Mouse (Mus musculus) E14TG2a.4 (cell line): ENCODE measurements around the gene Brms1.

Experiments
- H3K27me3 ChIP-seq: 2 replicates; pipeline ENCODE4 v1.6.1; 2014; ENCODE audit warnings: low read length, control low read depth; ENCODE audit not compliant: insufficient read depth
- H3K36me3 ChIP-seq: 2 replicates; pipeline ENCODE4 v1.6.1; 2014; ENCODE audit warnings: low read length, control low read depth; ENCODE audit not compliant: insufficient read depth
- H3K4me1 ChIP-seq: replicated peaks from 2 replicates; pipeline ENCODE4 v1.6.1; 2014; ENCODE audit warnings: low read depth, low read length, control low read depth
- H3K4me3 ChIP-seq: replicated peaks from 2 replicates; pipeline ENCODE4 v1.5.1; 2014; ENCODE audit warnings: mild to moderate bottlenecking, low read length
- H3K9me3 ChIP-seq: 2 replicates; pipeline ENCODE4 v1.6.1; 2014; ENCODE audit warnings: low read length, control low read depth
- CTCF ChIP-seq: conservative IDR thresholded peaks from 2 replicates; pipeline ENCODE4 v1.5.1; 2014; ENCODE audit warnings: low read length
- NANOG ChIP-seq: IDR thresholded peaks from 2 replicates; pipeline ENCODE4 v1.6.1; 2014; ENCODE audit warnings: borderline replicate concordance, low read length, mixed read lengths
- POU5F1 ChIP-seq: IDR thresholded peaks from 2 replicates; pipeline ENCODE4 v1.6.1; 2014; ENCODE audit warnings: low read length, borderline replicate concordance

Gene Brms1

DNA sequence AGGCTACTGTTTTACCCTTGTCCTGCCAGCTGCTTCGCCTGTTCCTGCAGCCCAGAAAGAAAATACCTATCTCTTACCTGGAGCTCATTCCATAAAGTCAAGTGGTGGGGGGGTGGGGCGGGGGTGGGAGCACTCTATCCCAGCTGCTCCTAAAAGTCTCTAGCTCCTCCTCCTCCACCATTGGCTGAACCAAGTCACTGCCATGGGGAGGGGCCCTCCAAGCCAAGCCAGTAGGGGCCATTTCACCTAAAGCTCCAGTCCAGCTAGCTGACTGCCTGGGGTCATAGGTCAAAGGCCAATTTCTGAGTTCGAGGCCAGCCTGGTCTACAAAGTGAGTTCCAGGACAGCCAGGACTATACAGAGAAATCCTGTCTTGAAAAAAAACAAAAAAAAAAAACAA lies 8.5 kb upstream of the Brms1 start:
- Histone ChIP-seq H3K4me1 (peaks cover 28% of the 10 kb centered on the region), H3K9me3 (no peaks in the 10 kb centered on the region), H3K36me3 (peaks cover 45% of the 10 kb centered on the region), H3K27me3 (peaks cover 14% of the 10 kb centered on the region), H3K4me3 (no peak overlapping the region)
- no peak for TF ChIP-seq CTCF
- no peak for TF ChIP-seq NANOG
- no peak for TF ChIP-seq POU5F1

DNA sequence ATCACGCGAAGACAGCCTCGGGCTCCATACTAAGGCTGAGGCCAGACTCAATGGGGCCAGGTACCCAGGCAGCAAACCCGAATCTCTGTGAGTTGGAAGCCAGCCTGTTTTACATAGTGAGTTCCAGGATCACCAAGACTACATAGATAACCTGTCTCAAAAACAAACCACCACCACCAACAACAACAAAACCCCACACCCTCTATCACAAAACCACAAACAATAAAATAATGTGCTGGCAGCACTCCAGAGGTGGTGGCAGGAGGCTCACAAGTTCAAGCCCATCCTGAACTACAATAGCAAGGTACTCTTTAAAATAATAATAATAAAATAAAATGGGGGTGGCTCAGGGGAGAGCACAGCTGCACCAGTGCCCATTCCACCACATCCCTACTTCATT lies 4.6 kb upstream of the Brms1 start:
- Histone ChIP-seq H3K4me3 (no peak overlapping the region), H3K27me3 (peaks cover 31% of the 10 kb centered on the region), H3K36me3 (peaks cover 6% of the 10 kb centered on the region), H3K4me1 (peaks cover 54% of the 10 kb centered on the region), H3K9me3 (no peaks in the 10 kb centered on the region)
- TF ChIP-seq POU5F1 (no peak), CTCF (no peak)

DNA sequence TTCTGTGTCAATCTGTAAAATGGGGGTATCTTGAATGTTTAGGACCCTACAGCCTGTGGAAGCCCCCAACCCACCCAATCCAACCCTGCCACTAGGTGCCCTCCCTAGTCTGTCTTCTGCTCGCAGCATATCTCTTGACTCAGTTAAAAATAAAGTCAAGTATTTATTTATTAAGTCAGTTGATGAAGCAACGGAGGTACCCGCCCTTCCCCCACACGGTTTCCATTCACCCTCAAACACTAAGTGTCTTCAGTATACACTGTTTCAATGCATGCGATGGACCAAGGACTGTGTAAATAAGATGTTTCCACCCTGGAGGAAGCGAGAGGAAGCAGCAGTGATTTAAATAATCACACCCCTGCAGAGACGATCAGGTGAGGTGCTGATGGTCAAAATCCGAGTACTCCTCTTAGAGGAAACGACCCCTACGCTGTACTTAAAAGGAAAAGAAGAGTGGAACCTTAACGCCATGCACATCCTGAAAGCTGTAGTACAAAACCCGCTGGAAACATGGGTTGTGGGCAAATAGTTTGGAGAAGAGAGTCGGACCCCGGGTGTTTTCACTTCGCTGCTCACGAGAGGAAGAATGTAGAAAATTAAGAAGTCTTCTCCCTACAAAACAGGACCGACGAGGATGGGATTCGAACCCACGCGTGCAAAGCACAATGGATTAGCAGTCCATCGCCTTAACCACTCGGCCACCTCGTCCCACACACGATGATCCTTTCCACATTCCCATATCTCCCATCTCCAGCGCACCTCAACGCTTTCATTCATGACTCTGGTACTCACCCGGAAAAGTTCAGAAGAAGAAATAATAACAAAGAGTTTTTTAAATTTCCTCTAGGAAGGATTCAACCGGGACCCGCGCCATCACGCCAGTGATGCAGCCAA lies 3.2 kb upstream of the Brms1 start:
- TF ChIP-seq NANOG = peak; percentile 67; the same call in 1 of the 2 replicates
- no peak for TF ChIP-seq CTCF
- Histone ChIP-seq H3K36me3 (peaks cover 6% of the 10 kb centered on the region), H3K4me1 (peaks cover 56% of the 10 kb centered on the region), H3K9me3 (no peaks in the 10 kb centered on the region), H3K4me3 (peak overlapping the region; percentile 88), H3K27me3 (peaks cover 31% of the 10 kb centered on the region)

DNA sequence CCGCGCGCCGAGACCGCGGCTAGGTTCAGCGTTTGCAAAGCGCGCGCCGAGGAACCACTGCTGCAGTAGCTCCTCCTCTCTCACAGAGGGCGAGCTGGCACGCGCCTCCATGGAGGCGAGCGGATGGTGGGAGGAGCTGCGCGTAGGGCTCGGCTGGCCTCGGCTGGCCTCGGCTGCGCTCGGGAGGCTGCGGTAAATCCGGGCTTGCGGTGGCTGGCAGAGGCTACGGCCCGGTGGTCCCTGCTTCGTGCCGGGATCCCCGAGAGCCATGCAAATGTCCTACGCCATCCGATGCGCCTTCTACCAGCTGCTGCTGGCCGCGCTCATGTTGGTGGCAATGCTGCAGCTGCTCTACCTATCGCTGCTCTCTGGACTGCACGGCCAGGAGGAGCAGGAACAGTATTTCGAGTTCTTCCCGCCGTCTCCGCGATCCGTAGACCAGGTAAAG lies 2.4 kb upstream of the Brms1 start, which contains the start of the genes B4gat1 and AC124502.3:
Gene B4gat1, plus strand, starts transcription at position 118 of the 448 bp plus-strand sequence.
Gene AC124502.3, plus strand, starts transcription at position 183 of the 448 bp plus-strand sequence.
- Histone ChIP-seq H3K4me3 (peak within 1 kb of the TSS; percentile 88), H3K27me3 (peaks cover 31% of the 10 kb centered on the region)
- no peak for TF ChIP-seq POU5F1
- TF ChIP-seq NANOG = no peak
- no peak for TF ChIP-seq CTCF

DNA sequence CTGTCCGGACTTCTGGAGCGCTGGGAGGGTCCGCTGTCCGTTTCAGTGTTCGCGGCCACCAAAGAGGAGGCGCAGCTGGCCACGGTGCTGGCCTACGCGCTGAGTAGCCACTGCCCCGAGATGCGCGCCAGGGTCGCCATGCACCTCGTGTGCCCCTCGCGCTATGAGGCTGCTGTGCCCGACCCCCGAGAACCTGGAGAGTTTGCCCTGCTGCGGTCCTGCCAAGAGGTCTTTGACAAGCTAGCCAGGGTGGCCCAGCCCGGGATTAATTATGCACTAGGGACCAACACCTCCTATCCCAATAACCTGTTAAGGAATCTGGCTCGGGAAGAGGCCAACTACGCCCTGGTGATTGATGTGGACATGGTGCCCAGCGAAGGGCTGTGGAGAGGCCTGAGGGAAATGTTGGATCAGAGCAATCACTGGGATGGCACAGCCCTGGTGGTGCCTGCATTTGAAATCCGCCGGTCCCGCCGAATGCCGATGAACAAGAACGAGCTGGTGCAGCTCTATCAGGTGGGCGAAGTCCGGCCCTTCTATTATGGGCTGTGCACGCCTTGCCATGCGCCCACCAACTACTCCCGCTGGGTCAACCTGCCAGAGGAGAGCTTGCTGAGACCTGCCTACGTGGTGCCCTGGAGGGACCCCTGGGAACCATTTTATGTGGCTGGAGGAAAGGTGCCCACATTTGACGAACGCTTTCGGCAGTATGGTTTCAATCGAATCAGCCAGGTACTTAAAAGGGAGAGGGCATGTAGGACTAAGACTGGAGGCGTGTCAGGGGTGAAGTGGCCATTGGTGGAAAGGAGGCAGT lies 1.6 kb upstream of the Brms1 start:
- Histone ChIP-seq H3K9me3 (no peaks in the 10 kb centered on the region), H3K27me3 (peaks cover 31% of the 10 kb centered on the region), H3K4me1 (peaks cover 72% of the 10 kb centered on the region), H3K36me3 (peaks cover 19% of the 10 kb centered on the region), H3K4me3 (peak overlapping the region; percentile 88)
- TF ChIP-seq CTCF (no peak), POU5F1 (no peak), NANOG (no peak)

More for the DNA sequence above, 2.4 kb upstream of the Brms1 start, which contains the start of the genes B4gat1 and AC124502.3:
- H3K4me1 ChIP-seq = peaks cover 64% of the 10 kb centered on the region
- no peaks in the 10 kb centered on the region for H3K9me3 ChIP-seq
- peaks cover 13% of the 10 kb centered on the region for H3K36me3 ChIP-seq

DNA sequence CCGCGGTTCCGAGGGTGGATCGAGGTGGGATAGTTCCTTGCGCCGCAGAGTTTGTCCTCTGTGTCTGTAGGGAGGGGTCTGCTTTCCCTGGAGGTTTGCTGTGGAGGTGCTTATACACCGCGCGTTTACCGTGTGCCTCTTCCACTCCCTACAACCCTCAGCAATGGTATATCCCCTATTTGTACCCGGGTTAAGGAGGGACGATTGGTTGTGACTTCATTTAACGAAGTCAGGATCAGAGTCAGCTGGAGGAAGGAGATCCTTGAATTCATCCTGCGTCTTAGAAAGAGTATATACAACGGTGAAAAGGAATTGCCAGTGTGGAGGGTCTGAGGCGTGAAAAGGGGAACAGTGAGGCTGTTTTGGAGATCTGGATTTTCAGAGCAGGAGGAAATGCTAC lies 434 bp downstream of the Brms1 start:
- Histone ChIP-seq H3K27me3 (peaks cover 21% of the 10 kb centered on the region), H3K9me3 (no peaks in the 10 kb centered on the region), H3K36me3 (peaks cover 36% of the 10 kb centered on the region), H3K4me1 (peaks cover 83% of the 10 kb centered on the region), H3K4me3 (peak overlapping the region; percentile 92)
- no peak for TF ChIP-seq NANOG
- no peak for TF ChIP-seq CTCF
- no peak for TF ChIP-seq POU5F1

DNA sequence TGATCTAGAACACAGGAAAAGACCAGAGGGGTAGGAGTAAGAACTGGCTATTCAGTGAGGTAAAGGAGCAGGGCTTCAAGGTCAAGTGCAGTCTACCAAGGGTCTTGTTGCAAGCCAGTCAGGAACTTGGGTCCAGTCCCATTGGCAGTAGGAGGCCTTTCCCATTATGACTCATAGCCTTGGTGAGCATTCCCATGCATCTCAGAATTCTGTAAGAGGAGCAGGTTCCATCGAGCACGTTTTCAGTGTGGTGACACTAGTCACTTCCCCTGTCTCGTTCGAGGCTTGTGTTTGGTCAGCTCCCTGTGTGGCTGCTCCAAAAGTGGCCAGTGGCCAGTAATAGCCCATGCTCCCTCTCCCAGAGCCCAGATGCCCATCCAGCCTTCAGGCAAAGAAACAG lies 4.4 kb downstream of the Brms1 start:
- Histone ChIP-seq H3K27me3 (no peaks in the 10 kb centered on the region), H3K4me1 (peaks cover 83% of the 10 kb centered on the region), H3K36me3 (peaks cover 70% of the 10 kb centered on the region), H3K9me3 (no peaks in the 10 kb centered on the region), H3K4me3 (0 out of 2 replicates have a peak overlapping the region, but pooled peaks have one; percentile 7)
- TF ChIP-seq NANOG (no peak), POU5F1 (no peak), CTCF (no peak)
